Mouse (Mus musculus): ENCODE data around the gene Rhag.
A peak's percentile ranks its signal among the peaks of the same experiment; 100 is the strongest.

The Rhag gene

GRCm38 (mm10) chr17:40810934-40811333 lies at the start of gene Rhag:
Rhag (plus strand) TSS chr17:40811126.
- no peak for DNase-seq (ENCODE audit: low read depth, low spot score)

DNA sequence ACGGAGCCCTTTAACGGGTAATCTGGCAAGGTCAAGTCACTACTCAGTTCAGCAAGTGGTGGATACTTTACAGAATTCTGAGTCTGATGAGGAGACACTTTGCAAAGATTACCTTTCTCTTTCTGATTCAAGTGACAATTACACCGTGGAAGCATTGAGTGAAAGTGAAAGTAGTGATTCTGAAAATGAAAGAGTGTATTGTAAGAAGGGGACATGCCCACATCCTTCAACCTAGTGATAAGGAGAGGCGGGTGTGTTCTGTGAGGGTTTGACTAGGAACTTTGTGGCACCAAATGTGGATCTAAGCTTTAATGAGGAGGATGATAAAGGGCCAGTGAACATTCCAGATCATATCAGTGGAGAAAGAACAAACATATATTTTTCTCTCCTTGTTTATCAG lies 47.3 kb upstream of the Rhag start:
- no peak for DNase-seq (ENCODE audit: low read depth, low spot score)

- no peak for DNase-seq (ENCODE audit: low read depth, low spot score)
These were observed 43.8 kb upstream of the Rhag start for GRCm38 (mm10) chr17:40767120-40767519.

DNA sequence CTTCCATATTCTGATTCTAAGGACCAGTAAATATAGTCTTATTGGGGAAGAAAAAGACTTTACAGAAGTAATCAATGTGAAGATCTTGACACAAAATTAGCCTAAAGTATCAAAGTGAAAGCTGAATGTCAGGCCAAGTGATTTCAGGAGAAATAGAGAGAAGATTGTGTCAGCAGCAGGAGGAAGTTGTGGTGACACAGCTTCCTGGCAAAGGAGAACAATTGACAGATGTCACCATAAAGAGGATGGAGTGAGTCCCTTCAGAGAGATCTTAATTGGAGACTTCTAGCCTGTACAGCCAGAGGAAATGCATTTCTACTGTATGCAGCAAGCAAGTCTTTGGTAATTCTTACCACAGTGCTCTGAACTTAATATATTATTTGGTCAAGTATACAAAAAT lies 21.0 kb upstream of the Rhag start:
- DNase-seq (ENCODE audit: low read depth, low spot score): no peak

DNA sequence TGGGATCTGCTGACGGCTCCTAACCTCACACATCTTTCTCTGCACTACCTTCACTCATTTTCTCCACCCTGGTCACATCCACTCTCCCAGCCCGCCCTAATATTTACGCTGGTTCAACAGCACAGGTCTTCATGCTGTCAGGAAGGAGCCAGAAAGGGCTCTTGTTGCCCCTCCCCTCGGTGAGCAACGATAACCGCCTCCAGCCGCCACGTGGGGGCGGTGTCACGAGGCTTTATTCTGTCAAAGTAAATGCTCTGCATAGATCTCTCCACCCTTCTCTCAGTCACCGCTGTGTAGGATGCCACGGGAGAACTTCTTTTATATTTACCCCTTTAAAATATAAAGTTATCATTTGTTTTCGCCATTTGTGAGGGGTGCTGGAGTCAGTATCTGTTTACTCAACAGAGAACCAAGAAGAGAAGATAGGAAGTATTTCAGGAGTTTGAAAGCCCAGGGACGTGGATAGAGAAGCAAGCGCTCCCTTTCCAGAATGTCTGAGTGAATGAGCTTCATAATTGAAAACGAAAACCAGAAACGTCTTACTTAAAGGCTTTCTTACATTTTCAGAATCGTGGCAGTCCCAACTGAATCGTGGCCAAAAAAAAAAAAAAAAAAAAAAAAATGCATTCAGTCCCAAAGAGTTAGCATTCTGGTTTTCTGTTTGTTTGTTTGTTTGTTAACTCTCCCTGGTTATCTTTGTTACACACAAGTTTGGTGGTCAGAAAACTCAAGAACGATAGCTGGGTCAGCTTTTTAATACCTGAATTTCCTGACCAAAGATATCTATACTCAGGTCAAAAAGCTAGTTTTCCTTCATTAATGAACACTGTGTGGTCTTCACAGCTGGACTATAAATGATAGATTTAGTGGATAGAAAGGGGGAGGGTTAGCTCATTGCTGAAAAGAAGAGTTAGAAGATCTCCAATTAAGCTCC lies 16.7 kb upstream of the Rhag start:
- DNase-seq (ENCODE audit: low read depth, low spot score): peak; percentile 2

GRCm38 (mm10) chr17:40802707-40803340 lies 8.1 kb upstream of the Rhag start:
- no peak for DNase-seq (ENCODE audit: low read depth, low spot score)

GRCm38 (mm10) chr17:40806550-40806949 lies 4.4 kb upstream of the Rhag start:
- DNase-seq (ENCODE audit: low read depth, low spot score): no peak

DNA sequence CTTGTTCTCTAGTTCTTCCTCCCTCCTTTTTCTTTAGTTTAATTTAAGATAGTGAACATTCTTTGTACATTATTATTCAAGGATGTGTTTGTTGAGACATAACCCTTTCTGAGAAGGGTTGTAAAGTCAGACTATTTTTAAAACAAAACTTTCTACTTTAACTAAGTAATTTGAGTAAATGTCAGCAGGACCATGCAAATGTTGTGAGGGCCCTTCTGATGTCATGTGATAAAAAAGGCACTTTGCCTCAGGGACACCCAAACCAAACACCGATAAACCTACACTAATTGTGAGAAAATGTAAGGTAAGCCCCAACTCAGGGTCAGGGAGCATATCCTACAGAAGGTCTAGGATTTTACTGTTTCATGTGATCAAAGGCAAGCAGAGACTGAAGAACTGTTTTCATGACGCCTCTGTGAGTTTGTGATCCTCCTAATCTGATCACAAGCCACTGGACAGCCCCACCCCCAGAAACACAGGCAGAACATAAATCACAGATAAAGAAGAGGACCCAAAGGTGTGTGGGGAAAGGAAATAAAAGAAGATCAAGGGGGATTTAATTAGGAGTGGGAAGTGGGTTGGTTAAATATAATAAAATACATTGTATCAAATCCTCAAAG lies 3.9 kb upstream of the Rhag start, which contains the start of gene Crisp2:
TSS of gene Crisp2 (minus strand) at position 51 of the 620 bp plus-strand sequence.
- DNase-seq (ENCODE audit: low read depth, low spot score): no peak

GRCm38 (mm10) chr17:40808071-40808470 lies 2.9 kb upstream of the Rhag start:
- no peak for DNase-seq (ENCODE audit: low read depth, low spot score)

DNA sequence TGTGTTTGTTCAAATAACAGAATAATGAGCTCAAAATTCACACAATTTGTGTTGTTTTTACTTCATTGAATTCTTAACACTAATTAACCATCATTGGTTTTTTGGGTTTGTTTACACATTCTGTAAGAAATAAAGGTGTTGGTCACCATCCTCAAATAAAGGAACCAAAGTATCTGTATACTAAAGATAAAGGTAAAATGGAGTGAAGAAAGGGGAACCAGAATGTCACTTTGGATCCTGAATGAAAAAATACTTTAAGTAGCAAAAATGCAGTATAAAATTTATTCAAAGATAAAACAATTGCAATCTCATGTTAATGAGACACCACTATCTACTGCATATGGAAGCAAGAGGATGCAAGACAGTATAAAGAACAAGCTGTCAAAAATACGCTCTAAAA lies 634 bp downstream of the Rhag start:
- DNase-seq (ENCODE audit: low read depth, low spot score): no peak

- no peak for DNase-seq (ENCODE audit: low read depth, low spot score)
These were observed 1.3 kb downstream of the Rhag start for GRCm38 (mm10) chr17:40812259-40812658.

DNA sequence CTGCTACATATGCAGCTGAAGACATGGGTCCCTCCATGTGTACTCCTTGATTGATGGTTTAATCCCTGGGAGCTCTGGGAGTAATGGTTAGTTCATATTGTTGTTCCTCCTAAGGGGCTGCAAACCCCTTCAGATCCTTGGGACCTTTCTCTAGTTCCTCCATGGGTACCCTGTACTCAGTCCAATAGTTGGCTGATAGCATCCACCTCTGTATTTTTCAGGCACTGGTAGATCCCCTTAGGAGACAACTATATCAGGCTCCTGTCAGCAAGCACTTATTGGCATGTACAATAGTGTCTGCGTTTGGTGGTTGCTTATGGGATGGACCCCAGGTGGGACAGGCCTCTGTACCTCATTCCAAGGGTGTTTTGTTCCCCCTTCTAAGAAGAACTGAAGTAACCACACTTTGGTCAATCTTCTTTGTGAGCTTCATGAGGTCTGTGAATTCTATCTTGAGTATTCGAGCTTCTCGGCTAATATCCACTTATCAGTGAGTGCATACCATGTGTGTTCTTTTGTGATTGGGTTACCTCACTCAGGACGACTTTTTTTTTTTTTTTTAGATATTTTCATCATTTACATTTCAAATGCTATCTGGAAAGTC lies 6.5 kb downstream of the Rhag start:
- DNase-seq (ENCODE audit: low read depth, low spot score): no peak

GRCm38 (mm10) chr17:40821477-40821876 lies 10.6 kb downstream of the Rhag start:
- DNase-seq (ENCODE audit: low read depth, low spot score): no peak

GRCm38 (mm10) chr17:40823817-40824216 lies 12.9 kb downstream of the Rhag start:
- DNase-seq (ENCODE audit: low read depth, low spot score): peak; percentile 42

GRCm38 (mm10) chr17:40824549-40824948 lies 13.6 kb downstream of the Rhag start:
- DNase-seq (ENCODE audit: low read depth, low spot score): peak; percentile 27

GRCm38 (mm10) chr17:40831870-40832269 lies 20.9 kb downstream of the Rhag start:
- no peak for DNase-seq (ENCODE audit: low read depth, low spot score)

- DNase-seq (ENCODE audit: low read depth, low spot score): no peak
These were observed 26.4 kb downstream of the Rhag start for GRCm38 (mm10) chr17:40837308-40837707.

DNA sequence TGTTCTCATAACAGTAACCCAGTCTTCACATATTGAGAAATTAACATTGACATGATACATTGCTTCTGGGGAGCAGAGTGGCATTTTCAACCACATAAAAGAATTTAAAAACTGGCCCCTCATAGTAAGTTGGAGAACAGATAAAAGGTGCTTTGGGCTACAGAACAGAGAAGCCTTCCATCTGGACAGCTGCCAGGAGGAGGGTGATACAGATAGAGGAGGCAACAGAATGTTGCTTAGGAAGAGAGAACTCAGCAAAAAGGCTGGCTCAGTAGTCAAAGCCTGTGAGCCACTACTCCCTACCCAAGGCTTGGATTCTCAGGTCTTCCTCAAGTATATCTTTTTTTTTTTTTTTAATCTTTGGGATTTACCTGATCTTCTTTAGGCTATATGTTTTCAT lies 44.1 kb downstream of the Rhag start:
- DNase-seq (ENCODE audit: low read depth, low spot score): no peak

- DNase-seq (ENCODE audit: low read depth, low spot score): no peak
These were observed 58.2 kb downstream of the Rhag start for GRCm38 (mm10) chr17:40868952-40869747.

- no peak for DNase-seq (ENCODE audit: low read depth, low spot score)
These were observed 61.7 kb downstream of the Rhag start for GRCm38 (mm10) chr17:40872626-40873025.

DNA sequence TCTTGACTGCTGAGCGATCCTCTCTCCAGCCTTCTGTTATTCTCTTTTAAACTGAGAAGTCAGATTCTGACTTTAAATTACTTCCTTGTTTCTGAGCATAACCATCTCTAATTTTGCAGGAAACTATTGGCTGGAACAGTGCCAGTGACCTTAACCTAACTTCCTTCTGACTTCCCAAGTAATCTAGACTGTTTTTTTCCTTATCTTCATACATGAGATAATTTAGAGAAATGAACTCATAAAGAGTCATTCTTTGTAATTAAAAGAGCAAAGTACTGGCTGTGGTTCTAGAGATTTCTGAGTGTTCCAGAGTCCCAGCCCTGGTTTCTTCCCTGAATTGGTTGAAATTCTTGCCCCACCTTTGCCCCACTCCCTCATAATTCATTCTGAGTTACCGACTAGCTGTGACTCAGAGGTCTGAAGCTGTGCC lies 62.7 kb downstream of the Rhag start:
- no peak for DNase-seq (ENCODE audit: low read depth, low spot score)

Measured in forelimb bud, embryonic 11.5 days (tissue).